Mouse (Mus musculus) brown adipose tissue, adult 24 weeks (tissue): ENCODE measurements around the gene Utp14b. TPM values are rescaled to one million over a fixed set of nuclear protein-coding genes. Genes with fewer than 3 reads are reported as not detected.

Experiments
- H3K27ac ChIP-seq: fragments of 200-500 bp; replicated peaks from 2 replicates; pipeline ENCODE4 v1.5.1; 2012; ENCODE audit warnings: low read depth, mild to moderate bottlenecking, low read length
- H3K4me1 ChIP-seq: fragments of 200-500 bp; 2 replicates; pipeline ENCODE4 v1.6.1; 2012; ENCODE audit warnings: low read length, mixed read lengths; ENCODE audit not compliant: control insufficient read depth, insufficient read depth, insufficient read length
- H3K4me3 ChIP-seq: fragments of 200-500 bp; 2 replicates; pipeline ENCODE4 v1.5.1; 2012; ENCODE audit warnings: low read depth, mild to moderate bottlenecking, low read length, moderate library complexity; ENCODE audit not compliant: insufficient read depth
- polyA plus RNA-seq: library from polyadenylated mRNA; stranded (reverse); fragments of >200 nt; gene quantifications from 2 replicates; pipeline ENCODE4 v1.2.4, GENCODE M21; 2012; ENCODE audit not compliant: missing spikeins, insufficient read depth, insufficient read length

Gene Utp14b
- polyA plus RNA-seq, 1 experiment = 4.9 TPM

DNA sequence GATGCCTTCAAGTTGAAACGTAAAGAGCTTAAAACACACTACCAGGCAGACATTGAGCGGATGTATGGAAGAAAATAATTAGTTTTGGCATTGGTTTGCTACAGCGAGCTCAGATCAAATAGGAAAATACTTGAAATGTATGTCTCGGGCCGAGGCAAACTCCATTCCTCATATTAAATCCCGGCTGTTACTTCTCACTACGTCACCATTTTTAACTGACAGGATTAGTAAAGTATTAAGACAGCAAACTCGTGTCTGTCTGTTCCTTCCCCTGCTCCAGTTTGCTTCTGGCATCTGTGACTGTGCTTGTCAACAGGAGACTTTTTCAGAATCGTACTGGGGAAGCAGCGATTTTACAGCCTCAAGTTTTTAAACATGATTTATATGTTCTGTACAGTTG lies 48.5 kb downstream of the Utp14b start:
- H3K4me3 ChIP-seq = no peak overlapping the region
- no peaks in the 10 kb centered on the region for H3K4me1 ChIP-seq
- H3K27ac ChIP-seq = no peak overlapping the region

DNA sequence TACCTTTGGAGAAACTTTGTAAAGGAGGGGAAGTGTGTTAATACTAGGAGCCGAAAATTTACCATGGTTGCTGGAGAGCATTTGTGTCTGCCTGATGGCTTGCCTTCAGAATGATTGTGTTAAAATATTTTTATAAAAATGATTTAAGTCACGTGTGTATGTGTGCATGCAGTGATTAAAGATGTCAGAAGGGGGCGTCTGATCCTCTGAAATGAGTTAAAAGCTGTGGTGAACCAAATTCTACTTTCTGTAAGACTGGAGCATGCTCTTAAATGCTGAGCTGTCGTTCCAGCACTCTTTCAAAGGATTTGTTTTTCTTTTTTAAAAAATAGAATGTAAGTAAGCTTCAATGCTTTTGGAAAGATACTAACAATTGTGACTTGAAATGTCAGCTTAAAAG lies 49.4 kb downstream of the Utp14b start:
- no peaks in the 10 kb centered on the region for H3K4me1 ChIP-seq
- H3K27ac ChIP-seq = no peak overlapping the region
- no peak overlapping the region for H3K4me3 ChIP-seq

DNA sequence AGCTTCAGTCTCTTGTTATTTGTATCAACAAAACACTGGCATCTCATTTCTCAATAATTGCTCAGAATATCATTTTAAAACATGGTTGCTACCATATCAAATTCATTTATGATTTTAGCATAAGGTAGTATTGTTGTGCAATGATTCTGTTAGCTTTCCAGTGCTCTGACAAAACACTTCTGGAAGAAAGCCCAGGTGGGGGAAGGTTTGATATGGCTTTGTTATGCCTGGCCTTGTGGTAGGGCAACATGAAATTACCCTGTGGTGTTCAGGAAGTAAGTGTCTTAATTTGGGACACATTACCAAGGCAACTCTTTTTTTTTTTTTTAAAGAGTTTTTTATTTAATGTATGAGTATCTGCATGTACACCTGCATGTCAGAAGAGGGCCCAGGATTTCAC lies 52.2 kb downstream of the Utp14b start:
- no peaks in the 10 kb centered on the region for H3K4me1 ChIP-seq
- no peak overlapping the region for H3K4me3 ChIP-seq
- no peak overlapping the region for H3K27ac ChIP-seq

DNA sequence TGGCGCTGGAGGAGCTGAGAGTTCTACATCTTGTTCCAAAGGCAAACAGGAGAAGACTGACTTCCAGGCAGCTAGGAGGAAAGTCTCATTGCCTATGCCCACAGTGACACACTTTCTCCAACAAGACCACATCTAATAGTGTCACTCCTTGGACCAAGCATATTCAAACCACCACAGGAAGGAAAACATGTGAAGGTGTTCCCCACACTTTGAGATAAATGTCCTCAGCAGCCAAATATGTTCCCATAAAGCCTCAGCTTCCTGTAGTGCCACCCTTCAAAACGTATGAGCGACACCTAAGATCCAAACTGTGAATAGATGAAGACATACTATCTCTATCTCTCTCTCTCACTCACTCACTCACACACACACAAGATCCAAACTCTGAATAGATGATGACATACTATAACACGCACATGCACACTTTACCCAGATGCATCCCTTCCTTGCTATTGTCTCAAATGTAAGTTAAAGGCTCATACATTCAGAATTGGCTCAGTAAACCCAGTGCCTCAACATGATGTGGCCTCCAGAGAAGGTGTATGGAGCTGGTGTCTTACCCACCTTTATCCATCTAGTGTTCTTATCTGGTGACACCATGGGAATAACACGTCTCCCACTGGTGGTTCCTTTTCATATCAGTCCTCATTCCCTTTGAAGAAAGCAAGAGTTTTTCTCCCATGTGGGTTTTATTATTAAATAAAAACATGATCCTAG lies 52.9 kb downstream of the Utp14b start:
- Histone ChIP-seq H3K27ac (no peak overlapping the region), H3K4me1 (no peaks in the 10 kb centered on the region), H3K4me3 (no peak overlapping the region)

Other genes with a start within 250 kb of the Utp14b start
- 67.6 and 70.1 TPM in 2 replicates for gene Farsb, start 169.1 kb upstream of the Utp14b start, polyA plus RNA-seq
- 19.9 and 31.2 TPM in 2 replicates for gene Mogat1, start 147.0 kb upstream of the Utp14b start, polyA plus RNA-seq
- gene BC035947, start 145.9 kb upstream of the Utp14b start, polyA plus RNA-seq = 2.2 and 3.0 TPM in 2 replicates
- gene Acsl3, start 213 bp upstream of the Utp14b start, polyA plus RNA-seq = 23.5 and 26.5 TPM in 2 replicates
- gene Kcne4, start 158.7 kb downstream of the Utp14b start, polyA plus RNA-seq = 0.63 and 0.75 TPM in 2 replicates